Mouse (Mus musculus): ENCODE measurements around the gene Gprin1. TPM values are rescaled to one million over a fixed set of nuclear protein-coding genes. Genes with fewer than 3 reads are reported as not detected.

Gprin1 gene
- total RNA-seq, 2 experiments from 2014 or later = 128 to 130 TPM

DNA sequence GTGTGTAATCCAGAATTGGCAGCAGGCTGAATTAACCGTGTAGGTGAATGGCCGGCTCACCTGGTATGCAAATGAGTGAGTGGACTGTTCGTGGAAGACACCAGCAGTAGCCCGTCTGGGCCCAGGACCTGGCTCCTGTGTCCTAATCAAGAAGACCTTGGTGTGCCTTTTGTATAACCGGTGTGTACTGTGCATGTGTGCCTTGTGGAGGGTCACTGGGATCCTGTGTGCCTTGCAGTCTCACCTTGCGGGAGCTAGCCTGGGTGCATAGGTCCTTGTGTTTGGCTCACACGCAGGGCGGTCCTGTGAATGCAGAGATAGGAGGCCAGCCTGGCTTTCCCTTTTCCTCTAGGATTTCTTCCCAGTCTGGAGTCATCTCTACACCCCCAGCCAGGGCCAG lies 1.5 kb downstream of the Gprin1 start:
- H3K27ac ChIP-seq = peak overlapping the region; percentile 79
- TF ChIP-seq CTCF (IDR thresholded peaks at IDR 0.05) = no peak
- peak overlapping the region; percentile 60 for H3K4me3 ChIP-seq
- intact Hi-C loops (cut with DNase I) = no loop called here
- DNase-seq (ENCODE audit: extremely low spot score in 1 of 2, low spot score in 2 of 2) = no peak

GRCm38 (mm10) chr13:54746896-54747295 lies 2.8 kb downstream of the Gprin1 start:
- no peak for TF ChIP-seq CTCF (IDR thresholded peaks at IDR 0.05)
- Histone ChIP-seq H3K27ac (no peak overlapping the region), H3K4me3 (peak overlapping the region; percentile 60)
- intact Hi-C loops (cut with DNase I) = no loop called here
- DNase-seq (ENCODE audit: extremely low spot score in 1 of 2, low spot score in 2 of 2) = no peak

- H3K27ac ChIP-seq = no peak overlapping the region
- TF ChIP-seq CTCF (IDR thresholded peaks at IDR 0.05) = no peak
- intact Hi-C loops (cut with DNase I) = no loop called here
- H3K4me3 ChIP-seq = no peak overlapping the region
- no peak for DNase-seq (ENCODE audit: extremely low spot score in 1 of 2, low spot score in 2 of 2)
These were observed 3.6 kb downstream of the Gprin1 start for GRCm38 (mm10) chr13:54746110-54746509.

DNA sequence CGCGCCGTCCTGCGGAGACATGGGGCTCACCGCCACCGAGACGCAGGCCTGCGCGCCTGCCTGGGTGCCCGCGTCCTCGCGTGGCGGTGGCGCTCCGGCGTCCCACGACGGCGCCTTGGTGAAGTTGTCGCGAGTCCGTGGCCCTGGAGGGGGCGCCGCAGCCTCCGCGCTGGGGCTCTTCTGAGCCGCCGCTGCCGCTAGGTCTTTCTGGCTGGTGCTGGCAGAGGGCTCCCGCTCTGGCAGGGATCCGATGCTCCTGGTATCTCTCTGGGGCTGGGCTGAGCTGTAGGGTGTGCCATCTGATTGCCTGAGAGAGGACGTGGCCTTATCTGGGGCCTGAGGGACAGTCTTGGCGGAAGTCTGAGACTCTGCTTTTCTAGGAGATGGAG lies 11.5 kb downstream of the Gprin1 start:
- Histone ChIP-seq H3K4me3 (no peak overlapping the region), H3K27ac (no peak overlapping the region)
- no peak; the same call in 1 of the 2 replicates for TF ChIP-seq CTCF (IDR thresholded peaks at IDR 0.05)
- intact Hi-C loops (cut with DNase I) = no loop called here
- DNase-seq (ENCODE audit: extremely low spot score in 1 of 2, low spot score in 2 of 2) = peak in 1 of 2 experiments; percentile 42

- TF ChIP-seq CTCF (IDR thresholded peaks at IDR 0.05) = no peak
- Histone ChIP-seq H3K27ac (peak overlapping the region; percentile 32), H3K4me3 (no peak overlapping the region)
- intact Hi-C loops (cut with DNase I) = no loop called here
- DNase-seq (ENCODE audit: extremely low spot score in 1 of 2, low spot score in 2 of 2) = no peak
These were observed 12.0 kb downstream of the Gprin1 start for GRCm38 (mm10) chr13:54737488-54738212.

DNA sequence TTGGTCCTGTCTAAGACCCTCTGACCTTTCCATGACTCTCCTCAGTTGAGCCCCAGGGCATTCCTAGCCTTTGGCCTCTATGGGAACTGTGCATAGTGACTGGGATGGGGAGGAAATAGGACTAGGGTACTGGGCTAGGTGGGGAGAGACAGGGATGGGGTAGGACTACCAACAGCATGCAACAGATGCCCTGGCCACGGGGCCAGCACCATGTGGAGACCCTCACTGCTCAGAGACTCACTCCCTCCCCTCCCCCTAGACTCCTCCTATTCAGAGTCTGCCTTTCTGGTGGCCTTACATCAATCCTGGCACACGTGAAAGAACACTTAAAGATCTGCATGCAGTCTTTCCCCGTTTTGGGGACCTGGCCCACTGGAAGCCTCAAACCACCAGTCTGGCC lies 12.7 kb downstream of the Gprin1 start:
- DNase-seq (ENCODE audit: extremely low spot score in 1 of 2, low spot score in 2 of 2) = no peak
- TF ChIP-seq CTCF (IDR thresholded peaks at IDR 0.05) = no peak
- Histone ChIP-seq H3K4me3 (no peak overlapping the region), H3K27ac (peak overlapping the region; percentile 32)
- intact Hi-C loops (cut with DNase I) = no loop called here

- Histone ChIP-seq H3K27ac (no peak overlapping the region), H3K4me3 (no peak overlapping the region)
- DNase-seq (ENCODE audit: extremely low spot score in 1 of 2, low spot score in 2 of 2) = no peak
- intact Hi-C loops (cut with DNase I) = no loop called here
- TF ChIP-seq CTCF (IDR thresholded peaks at IDR 0.05) = no peak
These were observed 23.5 kb downstream of the Gprin1 start for GRCm38 (mm10) chr13:54726131-54726530.

- Histone ChIP-seq H3K27ac (no peak overlapping the region), H3K4me3 (no peak overlapping the region)
- TF ChIP-seq CTCF (IDR thresholded peaks at IDR 0.05) = peak; percentile 16
- intact Hi-C loops (cut with DNase I) = no loop called here
- DNase-seq (ENCODE audit: extremely low spot score in 1 of 2, low spot score in 2 of 2) = no peak
These were observed 26.5 kb downstream of the Gprin1 start for GRCm38 (mm10) chr13:54723143-54723542.

GRCm38 (mm10) chr13:54716916-54717315 lies 32.8 kb downstream of the Gprin1 start:
- intact Hi-C loops (cut with DNase I) = loop anchor here (2.0 to 5.0 kb wide), 4 partner anchors 42 to 462 kb away; no protein-coding TSS in a partner anchor
- H3K27ac ChIP-seq = no peak overlapping the region
- H3K4me3 ChIP-seq = no peak overlapping the region
- TF ChIP-seq CTCF (IDR thresholded peaks at IDR 0.05) = peak; percentile 88
- DNase-seq (ENCODE audit: extremely low spot score in 1 of 2, low spot score in 2 of 2) = peak; percentile 67 to 72

DNA sequence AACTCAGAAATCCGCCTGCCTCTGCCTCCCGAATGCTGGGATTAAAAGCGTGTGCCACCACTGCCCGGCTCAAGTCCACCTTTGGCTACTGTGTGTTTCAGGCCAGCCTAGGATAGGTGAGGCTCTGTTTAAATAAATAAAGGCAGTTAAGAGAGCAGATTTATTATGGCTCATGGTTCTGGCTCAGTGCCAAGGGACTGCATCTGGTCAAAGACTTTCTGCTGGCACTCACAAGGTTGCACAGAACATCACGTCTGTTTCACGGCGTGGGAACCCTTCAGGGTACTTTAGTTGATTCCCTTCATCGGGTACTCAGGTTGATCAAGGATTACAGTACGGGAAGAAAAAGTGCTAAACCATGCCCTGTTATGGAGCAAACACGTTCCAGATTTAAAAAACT lies 34.7 kb downstream of the Gprin1 start:
- no peak overlapping the region for H3K4me3 ChIP-seq
- intact Hi-C loops (cut with DNase I) = loop anchor here (5.0 kb wide), 1 partner anchor 357 kb away; no protein-coding TSS in a partner anchor
- TF ChIP-seq CTCF (IDR thresholded peaks at IDR 0.05) = no peak
- H3K27ac ChIP-seq = no peak overlapping the region
- no peak for DNase-seq (ENCODE audit: extremely low spot score in 1 of 2, low spot score in 2 of 2)

DNA sequence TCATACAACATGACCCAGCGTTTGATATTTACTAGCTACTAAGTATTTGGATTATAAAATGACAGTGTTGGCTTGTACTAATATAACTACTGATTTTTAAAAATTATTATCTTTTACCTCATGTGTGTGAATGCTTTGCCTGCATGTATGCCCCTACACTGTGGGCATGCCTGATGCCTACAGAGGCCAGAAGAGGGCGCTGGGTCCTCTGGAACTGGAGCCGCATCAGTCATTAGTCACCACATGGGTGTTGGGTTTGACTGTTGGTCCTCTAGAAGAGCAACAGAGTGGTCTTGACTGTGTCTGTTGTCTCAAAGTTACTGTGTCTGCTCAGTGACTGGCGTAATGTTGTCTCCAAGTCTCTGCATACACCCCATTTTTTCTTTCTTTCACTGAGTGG lies 35.3 kb downstream of the Gprin1 start:
- TF ChIP-seq CTCF (IDR thresholded peaks at IDR 0.05) = peak; percentile 49
- H3K4me3 ChIP-seq = no peak overlapping the region
- no peak overlapping the region for H3K27ac ChIP-seq
- intact Hi-C loops (cut with DNase I) = no loop called here
- no peak for DNase-seq (ENCODE audit: extremely low spot score in 1 of 2, low spot score in 2 of 2)

GRCm38 (mm10) chr13:54710866-54711265 lies 38.8 kb downstream of the Gprin1 start:
- intact Hi-C loops (cut with DNase I) = no loop called here
- no peak for DNase-seq (ENCODE audit: extremely low spot score in 1 of 2, low spot score in 2 of 2)
- Histone ChIP-seq H3K27ac (no peak overlapping the region), H3K4me3 (no peak overlapping the region)
- TF ChIP-seq CTCF (IDR thresholded peaks at IDR 0.05) = no peak

DNA sequence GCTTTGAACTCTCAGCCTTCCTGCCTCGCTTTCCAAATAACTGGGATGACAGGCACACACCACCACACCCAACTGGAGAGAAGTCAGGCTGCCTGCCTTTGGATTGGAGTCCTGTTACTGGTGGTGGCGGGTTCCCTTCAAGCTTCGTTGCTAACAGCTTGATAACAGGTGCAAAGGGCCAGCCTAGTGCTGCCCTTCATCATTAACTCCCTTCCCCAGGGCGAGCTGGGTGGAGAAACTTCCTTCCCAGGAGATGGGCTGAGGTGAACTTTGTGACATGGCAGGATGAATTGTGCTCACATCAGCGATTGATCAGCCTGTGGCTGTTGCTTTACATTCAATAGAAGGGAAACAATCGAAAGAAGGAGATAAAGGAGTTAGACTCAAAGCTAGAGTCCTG lies 44.8 kb downstream of the Gprin1 start:
- intact Hi-C loops (cut with DNase I) = no loop called here
- TF ChIP-seq CTCF (IDR thresholded peaks at IDR 0.05) = no peak

More for the DNA sequence above, 44.8 kb downstream of the Gprin1 start:
- Histone ChIP-seq H3K4me3 (no peak overlapping the region), H3K27ac (no peak overlapping the region)
- DNase-seq (ENCODE audit: extremely low spot score in 1 of 2, low spot score in 2 of 2) = no peak

Data from left cerebral cortex, adult 2 months (tissue).